Mouse (Mus musculus) gastrocnemius, postnatal 4 days (tissue): ENCODE results near the gene 1700102P08Rik. TPM values are rescaled to one million over a fixed set of nuclear protein-coding genes. Genes with fewer than 3 reads are reported as not detected.

ENCODE experiments used
- DNase-seq, 2 experiments: peaks; one replicate each; pipeline ENCODE4 v3.0.0; 2021 to 2022; ENCODE audit warnings: low spot score in 2 of 2, mixed read lengths in 2 of 2
- total RNA-seq, 2 experiments: library from RNA; stranded (reverse); gene quantifications; 2 replicates each; pipeline ENCODE4 v1.2.3; 2021

The 1700102P08Rik gene
- total RNA-seq, 2 experiments from 2014 or later: 0.57 to 1.2 TPM

DNA sequence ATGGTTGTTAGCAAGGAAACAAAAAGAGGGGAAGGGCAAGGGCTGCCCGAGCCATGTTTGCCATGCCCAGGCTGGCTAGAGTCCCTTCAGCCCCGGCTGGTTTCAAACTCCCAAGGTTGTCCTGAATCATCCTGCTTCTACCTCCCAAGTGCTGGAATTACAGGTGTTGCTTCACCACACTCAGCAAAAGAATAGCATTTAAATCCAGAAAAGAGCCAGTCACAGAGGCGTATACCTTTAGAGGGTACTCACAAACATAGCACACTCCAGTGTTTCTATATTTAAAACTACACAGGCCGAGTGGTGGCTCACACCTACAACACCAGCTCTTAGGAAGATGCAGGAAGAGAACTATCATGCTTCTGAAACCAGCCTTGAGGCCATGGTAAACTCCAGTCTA, 16.9 kb downstream of the 1700102P08Rik start:
- no peak for DNase-seq

DNA sequence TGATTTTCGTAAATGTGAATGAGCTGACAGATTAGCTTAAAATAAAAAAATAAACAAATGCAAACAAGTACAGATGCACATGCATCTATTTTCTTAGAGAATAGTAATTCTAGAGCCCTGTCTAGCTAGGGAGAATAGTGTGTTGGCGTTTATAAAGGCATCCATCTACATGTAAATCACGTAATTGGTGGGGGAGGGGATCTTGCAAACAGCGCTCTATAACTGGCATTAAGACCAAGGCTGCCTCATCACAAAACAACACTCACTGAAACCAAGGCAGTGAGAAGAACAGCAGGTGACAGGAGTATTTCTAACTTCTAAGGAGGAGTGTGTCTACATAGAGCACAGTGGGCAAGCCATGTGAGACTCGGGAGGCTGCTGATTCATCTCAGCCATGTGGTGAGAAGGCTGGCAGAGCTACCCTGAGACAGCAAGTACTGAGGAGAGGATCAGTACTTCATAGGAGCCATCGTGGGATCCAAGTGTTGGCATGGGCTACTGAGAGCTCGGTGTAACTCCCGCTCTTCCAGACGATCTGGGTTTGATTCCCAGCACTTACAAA, 18.9 kb downstream of the 1700102P08Rik start:
- no peak for DNase-seq

DNA sequence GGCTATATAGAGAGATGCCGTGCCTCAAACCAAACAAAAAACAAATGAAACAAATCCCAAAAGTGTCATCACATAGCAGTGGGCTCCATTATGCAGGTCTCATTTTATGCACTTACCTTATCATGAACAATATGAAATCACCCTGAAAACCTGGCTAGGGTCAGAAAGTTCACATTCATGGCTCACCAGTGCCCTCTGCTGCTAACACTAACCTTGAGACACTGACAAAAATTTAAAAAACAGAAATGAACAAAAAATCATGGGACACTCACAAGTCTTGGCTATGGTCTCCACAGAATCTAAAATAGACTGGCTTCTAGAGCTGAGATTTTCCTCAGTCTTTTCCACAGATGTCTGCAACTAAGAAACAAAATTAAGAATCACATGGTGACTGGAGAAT, 19.6 kb downstream of the 1700102P08Rik start:
- DNase-seq: no peak

- no peak for DNase-seq
Measured at GRCm38 (mm10) chr9:108428384-108428783, 35.8 kb downstream of the 1700102P08Rik start, which contains the start of gene Ccdc36. Ccdc36 (minus strand) TSS chr9:108428484.

- DNase-seq: no peak
Measured at GRCm38 (mm10) chr9:108431431-108432067, 38.9 kb downstream of the 1700102P08Rik start.

GRCm38 (mm10) chr9:108436182-108436581, 43.6 kb downstream of the 1700102P08Rik start, which contains the start of gene BC048562:
BC048562 (plus strand) TSS chr9:108436482.
- DNase-seq: no peak

DNA sequence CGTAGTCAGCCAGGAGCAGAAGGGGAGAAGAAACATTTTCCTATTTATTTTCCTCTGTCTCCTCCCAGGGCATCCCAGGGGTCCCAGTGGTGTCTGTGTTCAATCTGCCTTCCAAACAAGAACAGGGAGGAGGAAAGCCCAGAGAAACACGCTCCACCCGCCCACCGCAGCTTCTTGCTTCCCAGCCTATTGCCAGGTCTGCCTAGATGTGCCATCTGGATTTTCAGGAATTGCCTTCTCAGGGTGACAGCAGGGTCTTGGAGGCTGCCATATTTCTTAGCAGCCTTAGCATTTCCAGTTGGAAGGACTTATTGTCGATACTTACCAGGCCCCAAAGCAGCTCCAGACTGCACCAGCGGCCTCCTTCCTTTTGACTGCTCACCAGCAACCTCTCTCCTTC, 46.6 kb downstream of the 1700102P08Rik start:
- DNase-seq: no peak

DNA sequence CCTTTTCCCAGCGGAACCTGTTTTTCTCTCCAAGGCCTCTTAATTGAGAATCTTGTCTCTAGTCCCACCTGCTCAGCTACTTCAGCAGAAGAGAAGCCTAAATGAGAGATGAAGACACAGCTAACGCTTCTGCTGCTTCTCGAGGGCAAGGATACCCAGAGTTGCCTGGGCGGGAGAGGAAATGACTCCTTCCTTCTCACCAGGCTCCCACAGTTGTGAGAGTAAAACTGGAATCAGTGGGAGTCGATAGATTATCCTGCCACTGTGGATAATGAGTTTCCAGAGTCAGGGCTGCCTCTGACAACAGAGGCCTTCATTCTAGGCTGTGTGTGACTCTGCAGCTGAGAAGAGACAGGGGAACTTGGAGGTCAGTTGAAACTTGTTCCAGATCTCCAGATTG, 47.9 kb downstream of the 1700102P08Rik start:
- no peak for DNase-seq

DNA sequence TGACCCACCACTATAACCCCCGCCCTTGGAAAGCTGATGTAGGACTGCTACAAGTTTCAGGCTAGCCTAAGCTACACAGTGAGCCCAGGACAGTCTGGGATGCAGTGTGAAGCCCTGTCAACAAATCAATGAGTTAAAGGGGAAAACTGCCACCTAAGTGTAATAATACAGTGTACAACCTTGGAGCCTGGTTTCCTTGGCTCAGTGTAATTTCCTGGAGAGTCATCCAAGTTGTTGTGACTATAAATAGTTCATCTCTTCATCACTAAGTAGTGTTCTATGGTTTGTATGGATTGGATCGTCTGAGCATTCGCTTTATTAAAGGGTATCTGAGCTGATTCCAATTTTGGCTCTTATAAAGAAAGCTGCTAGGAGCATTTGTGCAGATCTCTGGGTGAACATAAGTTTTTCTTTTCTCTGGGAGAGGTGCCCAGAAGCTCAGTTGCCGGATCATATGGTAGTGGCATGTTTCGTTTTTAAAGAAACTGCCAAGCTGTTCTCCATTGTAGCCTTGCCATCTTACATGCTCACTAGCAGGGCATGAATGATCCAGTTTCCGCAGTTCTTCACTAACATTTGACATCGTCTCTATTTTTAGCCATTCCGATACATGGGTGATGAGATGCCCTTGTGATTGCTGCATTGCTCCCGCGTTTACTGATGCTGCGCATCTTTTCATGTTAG, 48.8 kb downstream of the 1700102P08Rik start:
- no peak for DNase-seq

DNA sequence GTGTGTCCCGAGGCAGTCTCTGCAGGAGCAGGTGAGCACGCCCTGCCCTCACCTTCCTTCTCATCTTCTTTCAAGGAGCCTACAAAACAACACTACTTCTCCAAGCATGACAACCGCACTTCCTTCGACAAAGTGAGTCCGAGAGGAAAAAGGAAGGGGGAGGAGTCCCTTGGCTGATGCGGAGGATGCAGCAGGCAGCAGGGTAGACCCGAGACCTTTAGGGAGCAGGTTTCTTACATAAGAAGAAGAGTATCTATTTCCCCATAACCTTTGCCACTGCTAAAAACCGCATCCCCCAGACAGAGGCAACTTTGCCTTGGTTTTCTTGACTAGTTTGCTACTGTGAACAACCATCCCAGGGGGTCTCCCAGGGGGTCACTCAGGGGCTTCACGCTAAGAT, 52.5 kb downstream of the 1700102P08Rik start:
- no peak for DNase-seq

GRCm38 (mm10) chr9:108449860-108450259, 57.3 kb downstream of the 1700102P08Rik start:
- no peak for DNase-seq

GRCm38 (mm10) chr9:108450292-108451169, 57.9 kb downstream of the 1700102P08Rik start:
- DNase-seq: no peak

DNA sequence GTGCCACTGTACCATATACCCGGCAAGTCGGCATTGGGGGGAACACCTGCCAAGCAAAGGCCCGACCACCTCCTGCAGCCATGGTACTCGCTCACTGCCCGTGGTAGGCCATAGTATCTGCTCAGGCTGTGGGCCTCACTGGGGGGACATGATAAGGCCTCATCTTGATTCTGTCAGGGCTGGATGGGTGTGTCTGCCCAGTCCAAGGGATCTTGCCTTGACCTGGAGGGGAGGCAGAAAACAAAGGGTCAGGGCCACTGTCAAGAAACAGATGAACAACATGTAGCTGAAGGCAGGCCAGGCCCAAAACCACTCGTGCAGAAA, 58.5 kb downstream of the 1700102P08Rik start:
- DNase-seq: no peak

- DNase-seq: no peak
Measured at GRCm38 (mm10) chr9:108451519-108452160, 59.0 kb downstream of the 1700102P08Rik start.

GRCm38 (mm10) chr9:108452291-108452906, 59.8 kb downstream of the 1700102P08Rik start:
- peak; percentile 87 to 92 for DNase-seq

DNA sequence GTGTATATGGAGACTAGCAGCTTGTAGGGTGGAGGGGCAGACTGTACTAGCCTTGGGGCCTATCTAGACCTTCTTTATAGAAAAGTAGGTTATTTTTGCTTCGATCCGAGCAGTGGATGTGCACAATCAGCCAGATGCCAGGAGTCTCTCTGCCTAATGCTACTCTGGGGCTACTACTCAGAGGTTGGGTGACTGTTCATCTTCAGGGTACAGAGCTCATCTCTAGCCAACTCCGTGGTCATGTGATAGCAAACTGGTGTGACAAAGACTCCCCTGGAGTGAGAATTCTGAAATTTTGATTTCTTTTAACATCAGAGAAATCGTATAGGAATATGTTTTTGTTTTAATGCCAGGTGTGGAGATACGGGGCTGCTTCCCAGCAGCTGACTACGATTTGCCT, 60.3 kb downstream of the 1700102P08Rik start:
- no peak for DNase-seq

GRCm38 (mm10) chr9:108453458-108453857, 60.9 kb downstream of the 1700102P08Rik start:
- DNase-seq: no peak

GRCm38 (mm10) chr9:108454429-108454828, 61.8 kb downstream of the 1700102P08Rik start:
- no peak for DNase-seq

GRCm38 (mm10) chr9:108455747-108456571, 63.4 kb downstream of the 1700102P08Rik start:
- DNase-seq: no peak

GRCm38 (mm10) chr9:108456953-108457352, 64.3 kb downstream of the 1700102P08Rik start:
- no peak for DNase-seq
